Mouse (Mus musculus): ENCODE measurements at regions not wholly inside any gene's neighbourhood (a gene's known extent, or its start where the extent isn't known, plus 50 kb on each side); places are given as distances from the start of the nearest gene placed in this dataset.

DNA sequence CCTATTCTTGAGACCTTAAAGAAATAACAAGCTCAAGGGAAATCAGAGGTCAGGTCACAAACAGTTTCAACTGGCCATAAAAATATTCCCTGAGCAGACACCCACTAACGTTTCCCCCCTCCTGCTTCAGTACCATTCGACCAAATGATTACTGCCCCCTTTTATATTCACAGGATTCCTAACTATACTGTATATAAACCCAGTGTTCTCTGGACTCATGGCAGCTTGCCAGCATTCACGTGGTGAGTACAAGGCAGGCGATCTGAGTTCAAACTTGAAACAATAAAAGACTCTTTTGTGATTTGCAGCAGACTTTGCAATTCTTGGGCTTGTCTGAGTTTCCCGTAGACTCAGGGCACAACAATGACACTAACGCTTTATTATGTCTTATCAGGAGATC is 989.0 kb upstream of the H2afb3 start:
- H3K4me2 ChIP-seq (replicated peaks): no peak overlapping the region
- WGBS: 65% methylated on average over 6 of the region's 6 CpGs
- H3K27me3 ChIP-seq: no peaks in the 10 kb centered on the region
- no peak for ATAC-seq (ENCODE audit: low FRiP score, low read depth)
- H3K9me3 ChIP-seq: no peaks in the 10 kb centered on the region
- no peak overlapping the region for H3K4me3 ChIP-seq
- H3K27ac ChIP-seq (replicated peaks): no peak overlapping the region
- H3K36me3 ChIP-seq: no peaks in the 10 kb centered on the region
- no peaks in the 10 kb centered on the region for H3K4me1 ChIP-seq
- no peak overlapping the region for H3K9ac ChIP-seq (replicated peaks)

GRCm38 (mm10) chrX:121291239-121291638 is 978.3 kb upstream of the H2afb3 start:
- Histone ChIP-seq H3K27me3 (no peaks in the 10 kb centered on the region), H3K36me3 (no peaks in the 10 kb centered on the region), H3K27ac (replicated peaks) (no peak overlapping the region), H3K4me3 (no peak overlapping the region), H3K4me2 (replicated peaks) (no peak overlapping the region), H3K9me3 (no peaks in the 10 kb centered on the region), H3K9ac (replicated peaks) (no peak overlapping the region), H3K4me1 (no peaks in the 10 kb centered on the region)
- ATAC-seq (ENCODE audit: low FRiP score, low read depth): no peak

- Histone ChIP-seq H3K27ac (replicated peaks) (no peak overlapping the region), H3K27me3 (no peaks in the 10 kb centered on the region), H3K4me1 (no peaks in the 10 kb centered on the region), H3K36me3 (no peaks in the 10 kb centered on the region), H3K9me3 (no peaks in the 10 kb centered on the region), H3K4me3 (no peak overlapping the region), H3K9ac (replicated peaks) (no peak overlapping the region), H3K4me2 (replicated peaks) (no peak overlapping the region)
- no peak for ATAC-seq (ENCODE audit: low FRiP score, low read depth)
These were observed 957.2 kb upstream of the H2afb3 start for GRCm38 (mm10) chrX:121270071-121270470.

DNA sequence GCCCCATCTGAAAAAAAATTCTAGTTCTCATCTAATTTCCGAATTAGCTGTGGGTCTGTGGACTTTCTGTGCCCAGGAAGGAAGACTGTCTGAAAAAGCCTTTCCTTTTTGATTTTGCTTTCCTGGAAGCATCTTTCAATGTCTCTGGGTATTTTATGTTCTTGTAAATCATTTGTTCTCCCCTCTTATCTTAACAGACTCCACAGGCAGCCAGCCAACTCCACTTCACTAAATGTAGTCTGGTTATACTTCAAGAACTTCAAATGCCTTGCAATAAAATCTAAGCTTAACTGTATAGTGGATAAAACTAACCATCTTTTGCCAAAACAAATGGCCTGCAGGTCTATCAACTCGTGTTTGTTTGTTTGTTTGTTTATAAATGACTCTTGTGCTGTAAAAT is 956.7 kb upstream of the H2afb3 start:
- Histone ChIP-seq H3K9ac (replicated peaks) (no peak overlapping the region), H3K4me1 (no peaks in the 10 kb centered on the region), H3K9me3 (no peaks in the 10 kb centered on the region), H3K36me3 (no peaks in the 10 kb centered on the region), H3K4me3 (no peak overlapping the region), H3K27ac (replicated peaks) (no peak overlapping the region), H3K4me2 (replicated peaks) (no peak overlapping the region), H3K27me3 (no peaks in the 10 kb centered on the region)
- ATAC-seq (ENCODE audit: low FRiP score, low read depth): no peak
- WGBS: 69% methylated on average over 2 of the region's 2 CpGs

DNA sequence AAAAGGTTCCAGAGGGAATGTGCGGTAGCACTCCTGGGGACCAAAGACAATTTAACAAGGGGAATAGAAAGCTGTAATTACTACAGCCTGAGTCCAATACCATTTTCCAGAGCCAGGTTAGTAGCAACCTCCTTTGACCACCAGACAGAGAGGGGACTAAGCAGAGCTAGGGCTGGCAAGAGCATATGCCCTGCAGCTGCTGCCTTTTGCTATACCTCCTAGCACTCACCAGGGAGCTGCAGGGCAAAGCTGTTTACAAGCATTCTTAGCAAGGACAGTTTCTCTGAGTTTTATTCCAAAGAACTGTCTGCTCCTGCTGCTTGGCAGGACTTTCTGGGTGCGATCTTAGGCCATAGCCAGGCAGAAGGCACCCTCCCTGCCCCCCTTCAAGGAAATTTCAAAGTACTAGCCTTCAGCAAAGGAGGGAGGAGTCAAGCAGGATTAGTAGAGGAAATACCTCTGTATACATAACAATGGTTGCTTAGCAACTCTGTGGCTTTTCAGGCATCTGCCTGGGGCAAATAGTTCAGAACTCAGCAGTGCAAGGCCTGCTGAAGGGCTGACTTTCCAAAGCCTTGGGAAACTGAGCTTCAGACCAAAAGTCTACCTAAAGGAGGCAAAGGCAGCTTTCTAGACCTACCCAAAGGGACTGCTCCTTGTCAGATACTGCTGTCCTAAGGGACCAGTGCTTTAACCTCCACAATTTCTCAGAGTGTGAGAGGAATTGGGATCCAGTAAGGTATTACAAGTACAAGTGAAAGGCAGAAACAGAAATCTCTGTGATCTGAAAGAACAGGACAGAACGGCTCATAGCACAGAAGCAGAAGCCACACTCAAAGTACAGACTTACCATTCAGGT is 919.5 kb upstream of the H2afb3 start:
- no peaks in the 10 kb centered on the region for H3K36me3 ChIP-seq
- no peaks in the 10 kb centered on the region for H3K9me3 ChIP-seq
- H3K27ac ChIP-seq (replicated peaks): peak overlapping the region; percentile 60; the same call in 1 of the 2 replicates
- peak; percentile 98 for ATAC-seq (ENCODE audit: low FRiP score, low read depth)
- peaks cover 8% of the 10 kb centered on the region; the same call in 1 of the 2 replicates for H3K4me1 ChIP-seq
- WGBS: 25% methylated on average over 3 of the region's 3 CpGs
- no peak overlapping the region for H3K4me2 ChIP-seq (replicated peaks)
- no peak overlapping the region for H3K9ac ChIP-seq (replicated peaks)
- H3K27me3 ChIP-seq: no peaks in the 10 kb centered on the region
- H3K4me3 ChIP-seq: no peak overlapping the region
